Mouse (Mus musculus) cortical plate, adult 2 months (tissue): ENCODE data around the gene Snx29. TPM values are rescaled to one million over a fixed set of nuclear protein-coding genes. Genes with fewer than 3 reads are reported as not detected.

Experiments
- H3K27ac ChIP-seq: fragments of 200-500 bp; 2 replicates; pipeline ENCODE4 v1.5.1; 2012; ENCODE audit warnings: low read length, control low read depth, inconsistent platforms; ENCODE audit not compliant: insufficient read depth
- H3K4me1 ChIP-seq: fragments of 200-500 bp; 2 replicates; pipeline ENCODE4 v1.6.1; 2011; ENCODE audit warnings: low read length; ENCODE audit not compliant: control insufficient read depth, insufficient read depth
- H3K4me3 ChIP-seq: fragments of 200-500 bp; 2 replicates; pipeline ENCODE4 v1.5.1; 2011; ENCODE audit warnings: mild to moderate bottlenecking, low read length, control low read depth; ENCODE audit not compliant: insufficient read depth
- CTCF ChIP-seq: fragments of 200-500 bp; IDR thresholded peaks from 2 replicates; pipeline ENCODE4 v1.5.1; 2011; ENCODE audit warnings: mild to moderate bottlenecking, control low read depth, low read length; ENCODE audit not compliant: insufficient read depth; ENCODE audit errors: extremely low read depth
- POLR2A ChIP-seq: fragments of 200-500 bp; IDR thresholded peaks from 2 replicates; pipeline ENCODE4 v1.6.1; 2011; ENCODE audit warnings: mild to moderate bottlenecking, low read length, control low read depth; ENCODE audit not compliant: insufficient read depth; ENCODE audit errors: extremely low read depth
- polyA plus RNA-seq: library from polyadenylated mRNA; depleted of rRNA; stranded (reverse); fragments of >200 nt; gene quantifications from 2 replicates; pipeline ENCODE4 v1.2.3, GENCODE M21; 2012

The Snx29 gene
- polyA plus RNA-seq, 1 experiment: 7.2 TPM

DNA sequence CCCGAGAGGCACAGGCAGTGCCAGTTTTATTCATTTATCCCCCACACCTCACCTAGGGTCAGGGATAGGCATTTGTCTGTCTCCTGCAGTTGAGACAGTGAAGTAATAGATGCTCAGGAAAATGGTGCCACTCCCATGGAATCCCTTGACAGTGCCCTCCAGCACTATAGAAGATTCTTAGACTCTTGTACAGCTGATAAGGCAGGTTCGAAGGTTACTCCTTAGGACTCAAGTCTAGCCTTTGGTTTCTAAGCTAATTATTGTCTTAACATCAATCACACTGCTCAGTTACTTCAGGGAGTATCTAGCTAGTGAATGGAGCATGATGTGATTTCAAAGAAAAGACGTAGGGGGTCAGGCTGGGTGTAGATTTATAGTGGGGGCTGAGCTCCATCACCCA, 273.9 kb downstream of the Snx29 start:
- no peak overlapping the region for H3K27ac ChIP-seq
- TF ChIP-seq POLR2A: no peak
- no peak for TF ChIP-seq CTCF
- H3K4me3 ChIP-seq: no peak overlapping the region
- H3K4me1 ChIP-seq: no peaks in the 10 kb centered on the region

DNA sequence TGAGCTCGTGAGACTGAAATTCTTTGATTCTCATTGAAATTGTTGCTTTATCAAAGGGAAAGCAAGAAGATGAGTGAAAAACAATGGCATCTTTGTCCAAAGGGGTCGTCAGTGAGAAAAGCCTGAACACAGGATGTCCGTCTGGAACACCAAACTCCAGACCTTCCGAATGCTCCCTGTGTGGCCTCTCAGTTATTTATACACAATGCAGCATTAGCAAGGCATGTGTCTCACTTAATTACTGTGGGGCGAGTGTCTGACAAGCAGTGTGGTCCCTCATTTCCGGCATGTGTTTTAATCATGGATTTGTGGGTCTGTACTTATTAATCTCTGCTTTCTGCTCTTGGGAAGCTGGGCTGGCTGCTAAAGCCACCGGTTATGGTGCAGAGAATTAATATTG, 275.1 kb downstream of the Snx29 start:
- no peaks in the 10 kb centered on the region for H3K4me1 ChIP-seq
- H3K4me3 ChIP-seq: no peak overlapping the region
- TF ChIP-seq CTCF (no peak), POLR2A (no peak)
- no peak overlapping the region for H3K27ac ChIP-seq

DNA sequence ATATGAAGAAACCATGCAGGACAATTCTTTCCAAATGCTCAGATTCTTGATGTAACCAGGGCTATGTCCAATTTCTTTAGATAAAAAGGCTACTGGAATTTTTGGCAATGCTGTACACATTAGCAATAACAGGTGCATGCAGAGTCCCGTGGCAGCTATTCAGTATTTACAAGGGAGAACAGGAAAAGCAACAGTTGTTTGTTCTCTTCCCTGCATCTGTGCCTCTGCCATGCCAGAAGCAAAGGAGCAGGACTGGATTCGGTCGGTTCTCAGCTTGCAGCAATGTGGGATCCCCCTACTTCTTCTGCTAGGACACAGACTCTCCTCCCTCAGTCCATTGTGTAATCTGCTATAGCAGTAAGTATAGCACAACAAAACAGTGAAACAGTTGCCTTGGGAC, 276.8 kb downstream of the Snx29 start:
- Histone ChIP-seq H3K4me3 (no peak overlapping the region), H3K4me1 (no peaks in the 10 kb centered on the region), H3K27ac (no peak overlapping the region)
- no peak for TF ChIP-seq CTCF
- TF ChIP-seq POLR2A: no peak

DNA sequence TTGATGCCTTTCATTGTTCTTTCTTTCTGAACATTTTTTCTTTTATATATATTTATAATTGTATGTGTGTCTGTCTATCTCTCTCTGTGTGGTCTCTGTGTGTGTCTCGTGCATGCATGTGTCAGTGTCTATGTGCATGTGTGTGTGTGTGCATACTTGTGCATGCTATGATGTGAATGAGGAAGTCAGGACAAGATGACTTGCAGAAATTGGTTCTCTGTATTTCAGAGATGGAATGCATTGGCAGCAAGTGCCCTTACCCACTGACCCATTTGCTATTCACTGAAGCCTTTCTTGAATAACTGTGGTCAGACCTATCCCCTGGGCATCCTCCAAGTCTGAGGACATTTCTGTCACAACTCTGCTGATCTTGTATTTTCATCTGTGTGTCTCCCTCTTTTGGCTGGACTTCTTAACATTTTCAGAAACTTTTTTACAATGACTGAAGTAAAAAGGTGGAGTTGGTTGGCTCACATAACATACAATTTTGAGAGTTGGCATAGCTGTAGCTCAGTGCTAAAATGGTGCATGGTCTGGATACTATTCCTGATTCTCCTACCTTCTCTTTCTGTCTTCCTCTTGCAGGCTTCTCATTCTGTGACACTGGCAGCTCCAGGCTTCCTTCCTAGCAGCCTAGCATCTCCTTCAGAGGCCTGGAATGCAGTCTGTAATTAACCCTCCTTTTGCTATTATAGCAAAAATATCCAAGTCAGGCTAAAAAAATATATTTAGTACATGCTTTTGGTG, 278.8 kb downstream of the Snx29 start:
- no peak overlapping the region for H3K27ac ChIP-seq
- H3K4me3 ChIP-seq: no peak overlapping the region
- no peaks in the 10 kb centered on the region for H3K4me1 ChIP-seq
- TF ChIP-seq POLR2A (no peak), CTCF (no peak)

DNA sequence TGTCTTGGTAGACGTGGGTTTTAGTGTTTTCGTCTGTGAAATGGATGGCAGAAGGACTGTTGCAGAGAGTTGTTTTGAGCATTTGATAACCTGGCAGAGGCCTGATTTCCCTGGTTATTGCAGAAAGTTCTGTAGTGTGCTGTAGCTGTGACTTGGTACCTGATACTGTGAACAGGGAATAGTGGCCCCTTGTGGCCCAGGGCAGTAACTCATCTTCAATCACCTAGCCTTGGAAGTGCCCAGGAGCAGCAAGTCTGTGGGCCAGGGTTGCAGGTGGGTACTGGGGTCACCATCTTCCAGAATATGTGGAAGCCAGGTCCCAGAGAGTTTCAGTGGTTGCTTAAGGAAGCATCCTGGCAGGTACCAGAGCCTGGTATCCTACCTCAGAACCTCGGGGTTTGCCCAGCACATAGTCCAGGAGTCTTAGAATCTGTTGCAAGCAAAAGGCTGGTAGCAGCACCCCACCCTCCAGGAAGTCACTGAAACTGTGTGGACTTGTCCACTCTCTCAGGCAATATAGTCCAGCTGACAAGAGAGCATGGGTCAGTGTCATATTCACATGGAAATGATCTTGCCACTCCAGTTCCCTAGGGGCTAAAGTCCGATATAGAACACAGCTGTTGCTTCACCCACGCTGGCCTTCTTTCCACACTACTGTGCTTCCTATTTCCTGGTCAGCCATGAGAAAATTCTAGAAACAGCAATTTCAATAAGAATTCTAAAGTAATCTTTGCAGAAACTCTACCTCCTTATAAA, 281.1 kb downstream of the Snx29 start:
- Histone ChIP-seq H3K4me1 (no peaks in the 10 kb centered on the region), H3K27ac (no peak overlapping the region), H3K4me3 (no peak overlapping the region)
- no peak for TF ChIP-seq POLR2A
- TF ChIP-seq CTCF: peak; percentile 57

DNA sequence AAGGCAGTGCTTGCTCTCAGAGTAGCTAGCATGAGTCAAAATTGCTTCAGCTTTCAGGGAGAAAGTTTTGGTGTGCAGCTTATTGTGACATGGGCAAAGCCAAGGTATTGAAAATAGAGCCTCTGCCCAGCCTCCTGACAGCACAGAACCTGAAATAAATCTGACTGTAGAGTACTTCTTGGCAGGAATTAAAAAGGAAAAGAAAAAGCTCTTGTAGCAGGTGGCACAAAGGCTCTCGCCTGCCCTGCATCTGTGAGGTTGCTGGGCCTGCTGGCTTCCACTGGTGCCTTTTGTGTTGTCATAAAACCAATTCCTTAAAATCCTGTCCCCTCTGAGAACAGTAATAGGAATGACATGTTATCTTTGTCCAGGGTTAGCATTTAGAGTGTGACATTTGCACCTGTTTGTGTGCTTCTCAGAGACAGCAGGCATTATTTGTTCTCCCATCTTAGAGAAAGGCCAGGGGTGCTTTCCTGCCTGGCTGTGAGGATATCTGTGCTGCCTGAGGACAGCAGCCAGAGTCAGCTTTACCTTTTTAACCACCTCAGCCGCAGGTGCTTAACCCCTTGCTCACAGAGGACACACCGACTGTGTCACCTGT, 289.9 kb downstream of the Snx29 start:
- Histone ChIP-seq H3K4me3 (no peak overlapping the region), H3K4me1 (peaks cover 10% of the 10 kb centered on the region), H3K27ac (no peak overlapping the region)
- no peak for TF ChIP-seq CTCF
- no peak for TF ChIP-seq POLR2A

DNA sequence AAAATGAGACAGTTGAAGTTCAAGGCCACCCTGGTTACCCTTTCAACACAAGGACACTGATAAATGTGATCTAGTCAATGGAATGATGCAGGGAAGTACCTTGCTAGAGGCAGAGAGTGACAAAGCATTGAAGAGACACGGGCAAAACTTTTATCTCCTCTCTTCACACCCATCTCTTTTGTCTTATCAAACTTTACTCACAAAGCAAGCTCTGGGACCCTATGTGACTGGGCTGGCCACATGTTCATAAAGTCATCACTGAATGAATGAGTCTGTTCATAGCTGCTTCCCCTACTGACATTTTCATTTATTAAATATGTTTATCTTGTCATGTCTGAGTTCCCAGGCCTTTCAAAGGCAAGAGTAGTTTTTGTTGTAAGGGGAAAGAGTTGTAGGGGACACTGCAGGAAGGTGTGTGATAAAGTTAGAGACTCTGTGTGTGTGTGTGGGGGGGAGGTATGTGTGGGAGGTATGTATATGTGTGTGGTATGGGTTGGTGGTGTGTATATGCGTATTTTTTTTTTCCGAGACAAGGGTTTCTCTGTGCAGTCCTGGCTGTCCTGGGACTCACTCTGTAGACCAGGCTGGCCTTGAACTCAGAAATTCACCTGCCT, 291.8 kb downstream of the Snx29 start:
- TF ChIP-seq CTCF: no peak
- no peak for TF ChIP-seq POLR2A
- no peak overlapping the region for H3K27ac ChIP-seq
- no peak overlapping the region for H3K4me3 ChIP-seq
- peaks cover 10% of the 10 kb centered on the region for H3K4me1 ChIP-seq

DNA sequence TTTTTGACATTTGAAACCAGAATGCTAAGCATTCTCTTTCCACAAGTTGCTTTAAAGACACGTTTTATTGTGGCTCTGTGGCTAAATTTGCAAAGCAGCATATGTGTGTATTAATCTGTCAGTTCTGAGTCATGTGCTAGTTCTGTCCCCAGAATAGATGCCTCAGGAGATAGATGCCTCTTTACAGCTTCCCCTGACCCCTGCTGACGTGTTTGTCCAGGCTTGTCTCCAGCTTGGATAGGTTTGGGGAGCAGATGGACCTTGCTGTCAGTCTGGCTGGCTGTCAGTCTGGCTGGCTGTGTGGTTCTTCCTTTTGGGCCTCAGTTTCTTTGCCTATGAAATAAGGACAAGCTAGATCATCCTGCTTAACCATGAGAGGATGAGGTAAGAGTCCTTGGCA, 292.9 kb downstream of the Snx29 start:
- Histone ChIP-seq H3K27ac (peak overlapping the region; percentile 28), H3K4me1 (peaks cover 10% of the 10 kb centered on the region)

DNA sequence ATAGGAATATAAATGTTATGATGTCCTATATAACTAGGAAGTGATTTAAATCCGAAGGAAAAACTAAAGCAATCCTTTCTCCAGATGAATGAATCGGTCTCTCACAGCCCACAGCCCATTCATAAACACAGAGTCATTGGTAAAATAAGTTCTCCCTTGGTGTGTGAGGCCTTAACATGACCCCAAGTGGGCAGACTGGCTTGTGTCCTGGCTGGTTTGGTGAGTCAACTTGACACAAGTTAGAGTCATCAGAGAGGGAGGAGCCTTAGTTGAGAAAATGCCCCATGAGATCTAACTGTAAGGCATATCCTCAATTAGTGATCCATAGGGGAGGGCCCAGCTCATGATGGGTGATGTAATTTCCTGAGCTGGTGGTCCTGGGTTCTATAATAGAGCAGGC, 297.2 kb downstream of the Snx29 start:
- TF ChIP-seq POLR2A: no peak
- TF ChIP-seq CTCF: no peak

More for the DNA sequence above, 292.9 kb downstream of the Snx29 start:
- no peak for TF ChIP-seq CTCF
- TF ChIP-seq POLR2A: no peak
- no peak overlapping the region for H3K4me3 ChIP-seq

DNA sequence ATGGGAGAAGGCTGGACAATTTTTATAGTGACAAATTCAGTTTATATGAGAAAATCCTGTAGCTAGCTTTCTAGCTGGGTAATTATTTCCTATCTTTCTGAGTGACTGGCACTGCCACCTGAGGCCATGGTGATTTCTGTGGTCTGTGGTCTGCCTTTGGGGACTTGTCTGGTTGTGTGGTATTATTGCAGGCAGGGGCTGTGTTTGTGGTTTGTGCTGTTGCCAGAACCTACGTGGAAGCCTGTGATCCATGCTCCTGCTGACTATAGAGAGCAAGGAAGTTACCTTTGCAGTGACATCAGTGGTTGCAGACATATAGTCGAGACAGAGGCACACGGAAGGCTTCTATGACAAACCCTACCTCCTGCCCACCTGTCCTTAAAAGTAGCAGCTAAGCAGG, 298.3 kb downstream of the Snx29 start:
- no peaks in the 10 kb centered on the region for H3K4me1 ChIP-seq
- no peak overlapping the region for H3K27ac ChIP-seq
- H3K4me3 ChIP-seq: no peak overlapping the region
- no peak for TF ChIP-seq POLR2A
- TF ChIP-seq CTCF: no peak

More for the DNA sequence above, 297.2 kb downstream of the Snx29 start:
- Histone ChIP-seq H3K4me1 (peaks cover 8% of the 10 kb centered on the region), H3K4me3 (no peak overlapping the region), H3K27ac (no peak overlapping the region)
